Mouse (Mus musculus) megakaryocyte, embryonic 14.5 days (primary cell): ENCODE data around the gene Pard3.

ENCODE experiments used
- FLI1 ChIP-seq: IDR thresholded peaks from 2 replicates; pipeline ENCODE4 v1.6.1; 2012; ENCODE audit warnings: low read length, inconsistent platforms, mixed read lengths
- GATA1 ChIP-seq: IDR thresholded peaks from 3 replicates; pipeline ENCODE4 v1.6.1; 2012; ENCODE audit warnings: mixed read lengths, low read length, inconsistent platforms, borderline replicate concordance

DNA sequence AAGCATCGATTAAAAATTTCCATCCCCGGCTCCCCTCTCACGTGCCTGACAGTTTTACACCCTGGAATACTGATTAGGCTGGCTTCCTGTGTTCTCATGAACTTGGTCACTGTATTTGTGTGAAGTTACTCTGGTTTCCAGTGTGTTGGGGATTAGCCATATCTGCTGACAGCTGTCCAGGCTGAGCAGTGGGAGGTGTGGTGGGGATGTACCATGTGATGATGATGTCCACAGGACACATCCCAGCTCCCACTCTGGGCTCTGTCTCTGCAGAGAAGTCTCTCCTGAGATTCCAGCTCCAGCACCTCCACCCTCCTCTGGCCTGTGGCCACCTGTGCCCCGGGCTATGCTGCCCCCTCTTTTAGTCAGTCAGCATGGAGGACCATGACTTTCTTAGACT is 87.0 kb downstream of the Pard3 start:
- no peak for TF ChIP-seq GATA1
- TF ChIP-seq FLI1: no peak
